Mouse (Mus musculus): ENCODE results near the gene Cstf3.

Gene Cstf3

GRCm38 (mm10) chr2:104711585-104712485 is 121.5 kb downstream of the Cstf3 start, which contains the start of gene Tcp11l1:
Gene Tcp11l1 (minus strand): TSS chr2:104712169.
- DNase-seq (ENCODE audit: low read depth), result peak; percentile 55

GRCm38 (mm10) chr2:104712486-104712809 is 122.1 kb downstream of the Cstf3 start:
- no peak for DNase-seq (ENCODE audit: low read depth)

GRCm38 (mm10) chr2:104714254-104714691 is 124.0 kb downstream of the Cstf3 start:
- DNase-seq (ENCODE audit: low read depth), result no peak
